Mouse (Mus musculus): ENCODE data around the gene Rbm17. TPM values are rescaled to one million over a fixed set of nuclear protein-coding genes. Genes with fewer than 3 reads are reported as not detected.

The Rbm17 gene
- total and polyA plus RNA-seq, 3 experiments, result 199 to 405 (median 239) TPM

DNA sequence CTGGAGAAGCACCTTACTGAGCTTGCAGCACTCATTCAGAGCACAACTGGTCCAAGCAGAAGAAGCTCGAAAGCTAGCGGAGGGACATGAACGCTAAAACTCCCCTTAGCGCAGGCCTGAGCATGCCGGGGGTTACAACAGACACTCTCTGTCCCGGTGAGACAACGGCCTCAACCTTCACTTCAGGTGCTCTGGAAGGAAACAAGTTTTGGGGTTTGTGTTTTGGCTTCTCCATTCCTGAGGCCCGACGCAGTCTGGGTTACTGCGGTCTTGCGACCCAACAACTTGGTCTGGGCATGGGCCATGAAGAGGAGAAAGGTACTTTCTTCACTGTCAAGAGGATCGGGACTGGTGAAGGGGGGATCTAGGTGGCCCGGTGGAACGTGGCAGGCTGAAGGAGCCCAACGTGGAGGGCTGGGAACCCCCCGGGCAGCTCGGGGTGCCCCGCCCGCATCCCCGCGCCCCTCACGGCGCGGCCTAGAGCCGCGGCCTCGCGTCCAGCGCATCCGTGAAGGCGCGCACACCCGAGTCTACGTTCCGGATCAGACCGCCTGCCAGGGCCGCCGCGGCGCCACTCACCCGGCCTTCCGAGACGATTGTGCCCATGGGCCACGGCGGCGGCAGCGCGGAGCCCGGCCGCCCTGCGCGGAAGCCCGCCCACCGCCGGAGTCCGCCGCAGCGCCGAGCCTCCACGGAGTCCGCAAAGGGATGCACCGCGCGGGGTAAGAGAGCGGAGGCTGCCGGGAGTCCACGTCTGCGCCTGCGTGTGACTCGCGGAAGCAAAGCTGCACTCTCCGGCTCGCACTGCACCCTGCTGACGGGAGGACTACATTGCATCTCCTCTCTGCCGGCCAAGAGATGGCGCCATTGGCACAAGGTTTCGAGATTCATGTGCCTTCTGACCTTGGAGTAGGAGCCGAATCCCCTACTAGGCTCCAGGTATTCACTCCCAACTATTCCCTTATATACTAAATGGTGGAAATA, 1.2 kb downstream of the Rbm17 start:
- H3K36me3 ChIP-seq (replicated peaks in 1 of 2; ENCODE audit: control insufficient read depth in 1 of 2, insufficient read depth in 1 of 2, low read length in 1 of 2), result peaks cover 19 to 30% of the 10 kb centered on the region in 2 experiments
- peak; percentile 94 for DNase-seq (ENCODE audit: extremely low read depth)
- H3K9me3 ChIP-seq (replicated peaks; ENCODE audit: low read length), result no peaks in the 10 kb centered on the region
- peaks cover 47% of the 10 kb centered on the region for H3K79me2 ChIP-seq (replicated peaks; ENCODE audit: control insufficient read depth, extremely low read depth, insufficient read depth, poor library complexity, severe bottlenecking)
- H3K27ac ChIP-seq (ENCODE audit: insufficient read depth, low read depth), result peak overlapping the region; percentile 21; the same call in 1 of the 2 replicates
- dilution Hi-C loops (cut with MboI; ENCODE audit: extremely low pct_ligation_motif_present, extremely low pct_unique_long_range_greater_than_20kb, low sequenced_read_pairs) (no loop called here), in situ Hi-C loops (cut with MboI; ENCODE audit: low pct_ligation_motif_present, low pct_unique_long_range_greater_than_20kb, low sequenced_read_pairs) (no loop called here)
- no peaks in the 10 kb centered on the region for H3K27me3 ChIP-seq (replicated peaks)
- peak overlapping the region; percentile 87 for H3K9ac ChIP-seq (ENCODE audit: insufficient read depth, low read depth)
- H3K4me1 ChIP-seq (ENCODE audit: control insufficient read depth in 1 of 2, insufficient read depth in 2 of 2), result peaks cover 0 to 40% of the 10 kb centered on the region in 2 experiments; a peak in 2 of 4 replicates
- H3K4me2 ChIP-seq (ENCODE audit: insufficient read depth, low read depth, poor library complexity, severe bottlenecking), result peak overlapping the region; percentile 97
- peak overlapping the region; percentile 77 to 98 (median 95) for H3K4me3 ChIP-seq (replicated peaks in 1 of 3; ENCODE audit: low read depth in 2 of 3, low read length in 2 of 3, poor library complexity in 1 of 3)
- no peak for TF ChIP-seq ZKSCAN1 (IDR thresholded peaks at IDR 0.05; ENCODE audit: borderline replicate concordance, low read depth, low read length)
- peak; percentile 39; the same call in 1 of the 2 replicates for TF ChIP-seq IRF4 (IDR thresholded peaks at IDR 0.05; ENCODE audit: low read depth, low read length)
- peak; percentile 91 for TF ChIP-seq GABPA (IDR thresholded peaks at IDR 0.05; ENCODE audit: insufficient replicate concordance, low read depth, low read length)
- TF ChIP-seq BHLHE40 (IDR thresholded peaks at IDR 0.05; ENCODE audit: low read depth, low read length), result no peak
- no peak for TF ChIP-seq USF1 (IDR thresholded peaks at IDR 0.05; ENCODE audit: low read depth, low read length)
- peak; percentile 89 for TF ChIP-seq POLR2A (IDR thresholded peaks at IDR 0.05; ENCODE audit: low read depth, low read length)
- TF ChIP-seq ZNF384 (IDR thresholded peaks at IDR 0.05; ENCODE audit: low read depth, low read length), result no peak
- peak; percentile 73; the same call in 1 of the 2 replicates for TF ChIP-seq KAT2A (IDR thresholded peaks at IDR 0.05; ENCODE audit: insufficient replicate concordance, low read length)
- TF ChIP-seq CHD1 (IDR thresholded peaks at IDR 0.05; ENCODE audit: low read depth, low read length), result no peak
- peak; percentile 90 to 100 for TF ChIP-seq CTCF (conservative IDR thresholded peaks at IDR 0.05 in 1 of 2, IDR thresholded peaks at IDR 0.05 in 1 of 2; ENCODE audit: low read depth in 2 of 2, low read length in 2 of 2)
- no peak; the same call in none of the 2 replicates for TF ChIP-seq RAD21 (IDR thresholded peaks at IDR 0.05; ENCODE audit: low read depth, low read length)
- peak; percentile 73 for TF ChIP-seq MAX (IDR thresholded peaks at IDR 0.05; ENCODE audit: low read length)
- TF ChIP-seq CHD2 (IDR thresholded peaks at IDR 0.05; ENCODE audit: low read length), result no peak
- peak; percentile 69; the same call in 1 of the 2 replicates for TF ChIP-seq SIN3A (IDR thresholded peaks at IDR 0.05; ENCODE audit: low read length)
- TF ChIP-seq MXI1 (IDR thresholded peaks at IDR 0.05; ENCODE audit: low read depth, low read length), result no peak
- TF ChIP-seq UBTF (IDR thresholded peaks at IDR 0.05; ENCODE audit: low read depth, low read length), result no peak
- TF ChIP-seq JUN (IDR thresholded peaks at IDR 0.05; ENCODE audit: insufficient read depth, low read depth, low read length), result no peak
- TF ChIP-seq TCF12 (IDR thresholded peaks at IDR 0.05; ENCODE audit: low read depth, low read length), result peak; percentile 95
- no peak for TF ChIP-seq USF2 (conservative IDR thresholded peaks at IDR 0.05; ENCODE audit: low read depth, low read length)
- no peak for TF ChIP-seq PAX5 (IDR thresholded peaks at IDR 0.05; ENCODE audit: low read length)
- TF ChIP-seq MYC (IDR thresholded peaks at IDR 0.05; ENCODE audit: low read depth, low read length), result peak; percentile 66; the same call in 1 of the 2 replicates
- peak; percentile 91 for TF ChIP-seq ZC3H11A (IDR thresholded peaks at IDR 0.05; ENCODE audit: low read depth, low read length)
- no peak for TF ChIP-seq POLR2AphosphoS2 (IDR thresholded peaks at IDR 0.05; ENCODE audit: low read depth, low read length)
- TF ChIP-seq SMC3 (IDR thresholded peaks at IDR 0.05; ENCODE audit: low read depth, low read length), result peak; percentile 98
- no peak for TF ChIP-seq E2F4 (IDR thresholded peaks at IDR 0.05; ENCODE audit: insufficient replicate concordance, low read depth, low read length)
- peak; percentile 73 for TF ChIP-seq TBP (conservative IDR thresholded peaks at IDR 0.05; ENCODE audit: low read depth, low read length)
- peak; percentile 97 for TF ChIP-seq ELF1 (IDR thresholded peaks at IDR 0.05; ENCODE audit: low read depth, low read length)
- peak; percentile 61; the same call in 1 of the 2 replicates for TF ChIP-seq JUND (conservative IDR thresholded peaks at IDR 0.05; ENCODE audit: low read depth, low read length)
- TF ChIP-seq MAFK (IDR thresholded peaks at IDR 0.05; ENCODE audit: insufficient replicate concordance, low read length), result no peak
- no peak for TF ChIP-seq MAZ (IDR thresholded peaks at IDR 0.05; ENCODE audit: low read depth, low read length)
- TF ChIP-seq NELFE (IDR thresholded peaks at IDR 0.05; ENCODE audit: low read depth, low read length), result peak; percentile 97
- TF ChIP-seq EP300 (IDR thresholded peaks at IDR 0.05; ENCODE audit: low read length), result no peak
- TF ChIP-seq NRF1 (IDR thresholded peaks at IDR 0.05; ENCODE audit: low read depth, low read length), result peak; percentile 91
- peak; percentile 15; the same call in 1 of the 2 replicates for TF ChIP-seq ETS1 (conservative IDR thresholded peaks at IDR 0.05; ENCODE audit: low read depth, low read length)
- TF ChIP-seq MEF2A (IDR thresholded peaks at IDR 0.05; ENCODE audit: borderline replicate concordance, low read depth, low read length), result peak; percentile 71; the same call in 1 of the 2 replicates
- TF ChIP-seq RCOR1 (conservative IDR thresholded peaks at IDR 0.05; ENCODE audit: low read depth, low read length), result no peak
- 0 out of 2 replicates have a peak, but pooled peaks have one; percentile 35 for TF ChIP-seq ZMIZ1 (IDR thresholded peaks at IDR 0.05; ENCODE audit: low read depth, low read length)

Data from CH12.LX (cell line).